Mouse (Mus musculus): Measurements from ENCODE around the gene Gm7903. TPM values are rescaled to one million over a fixed set of nuclear protein-coding genes. Genes with fewer than 3 reads are reported as not detected.
"Not testable (repeated sequence)": the region's sequence is repeated elsewhere in the genome, so short reads cannot be mapped to it uniquely, and the experiment has no call there.

Gm7903 gene
- polyA plus RNA-seq (2012) = not detected in 2 replicates

GRCm38 (mm10) chrX:135433535-135433934, at the start of gene Gm7903:
TSS of gene Gm7903 (plus strand) at chrX:135433835.
- not testable (repeated sequence) for TF ChIP-seq GATA1 (IDR thresholded peaks at IDR 0.05; ENCODE audit: low read length)

Other genes with a start within 250 kb of the Gm7903 start
- gene Tceal6, start 223.1 kb upstream of the Gm7903 start, polyA plus RNA-seq (2012) = not detected in 2 replicates
- not detected in 2 replicates for gene Pramel3, start 131.5 kb upstream of the Gm7903 start, polyA plus RNA-seq (2012)
- not detected in 2 replicates for gene Gm5128, start 60.6 kb upstream of the Gm7903 start, polyA plus RNA-seq (2012)
- gene AV320801, start 60.8 kb downstream of the Gm7903 start, polyA plus RNA-seq (2012) = not detected in 2 replicates
- gene Nxf7, start 164.9 kb downstream of the Gm7903 start, polyA plus RNA-seq (2012) = not detected in 2 replicates
- gene Prame, start 193.9 kb downstream of the Gm7903 start, polyA plus RNA-seq (2012) = not detected in 2 replicates